Mouse (Mus musculus) layer of hippocampus, postnatal 25 days (tissue): ENCODE measurements at regions not wholly inside any gene's neighbourhood (a gene's known extent, or its start where the extent isn't known, plus 50 kb on each side); places are given as distances from the start of the nearest gene placed in this dataset.

ENCODE experiments used
- DNase-seq, 2 experiments: peaks; one replicate each; pipeline ENCODE4 v3.0.0; 2022; ENCODE audit warnings: mixed read lengths in 2 of 2, low spot score in 1 of 2; ENCODE audit errors: extremely low spot score in 1 of 2

DNA sequence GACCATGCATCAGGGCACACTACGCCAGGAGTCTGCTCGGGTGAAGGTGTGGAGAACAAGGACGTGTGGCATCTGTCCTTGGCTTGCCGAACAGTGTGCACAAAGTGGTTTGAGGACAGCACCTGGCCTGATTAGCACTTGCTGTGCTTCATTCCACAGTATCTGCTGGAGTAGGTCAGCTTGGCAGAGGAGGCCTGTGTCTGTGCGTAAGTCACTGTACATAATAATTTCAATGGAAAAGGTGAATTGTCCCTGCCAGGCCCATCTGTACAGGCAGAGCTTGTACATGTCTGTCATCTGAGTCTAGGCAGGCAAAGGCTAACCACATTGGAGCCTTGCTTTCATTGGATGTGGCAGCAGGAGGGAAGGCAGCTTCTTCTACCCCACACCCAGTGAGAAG is 979.5 kb upstream of the Car8 start:
- no peak for DNase-seq

DNA sequence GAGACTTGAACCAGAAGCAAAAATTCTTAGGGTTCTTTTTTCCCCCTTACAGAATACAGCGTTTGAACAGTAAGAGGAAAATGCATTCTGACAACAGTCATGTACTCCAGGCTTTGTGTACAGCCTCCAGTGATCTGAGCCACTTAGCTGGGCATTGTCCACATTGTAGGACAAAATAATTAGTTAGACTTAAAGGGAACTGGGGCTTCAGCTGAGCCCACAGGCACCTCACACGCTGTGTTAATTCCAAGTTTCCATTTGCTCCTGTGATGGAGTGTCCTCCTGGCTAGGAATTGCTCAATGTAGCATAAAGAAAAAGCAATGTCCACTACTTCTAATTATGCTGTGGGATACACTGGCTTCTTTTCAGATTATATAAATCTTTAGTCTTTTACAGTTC is 969.8 kb upstream of the Car8 start:
- no peak for DNase-seq

DNA sequence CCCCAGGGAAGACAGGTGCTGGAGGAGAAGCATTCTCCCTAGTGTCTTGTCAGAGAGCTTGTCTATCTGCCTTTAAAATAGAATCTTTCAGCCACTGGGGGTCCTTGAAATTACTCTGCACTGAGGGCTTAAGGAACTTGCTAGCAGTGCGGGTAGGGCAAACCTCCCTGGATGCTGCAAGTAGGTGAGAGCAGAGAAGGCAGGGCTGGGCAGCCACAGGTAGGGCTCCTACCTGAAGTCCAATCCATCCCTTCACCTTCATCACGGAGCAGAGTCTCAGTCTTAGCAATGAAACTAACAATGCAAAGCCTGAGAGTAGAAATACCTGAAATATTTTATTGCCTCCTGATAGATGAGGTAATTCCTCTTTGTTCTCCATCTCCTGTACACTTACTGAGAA is 961.2 kb upstream of the Car8 start:
- no peak for DNase-seq

DNA sequence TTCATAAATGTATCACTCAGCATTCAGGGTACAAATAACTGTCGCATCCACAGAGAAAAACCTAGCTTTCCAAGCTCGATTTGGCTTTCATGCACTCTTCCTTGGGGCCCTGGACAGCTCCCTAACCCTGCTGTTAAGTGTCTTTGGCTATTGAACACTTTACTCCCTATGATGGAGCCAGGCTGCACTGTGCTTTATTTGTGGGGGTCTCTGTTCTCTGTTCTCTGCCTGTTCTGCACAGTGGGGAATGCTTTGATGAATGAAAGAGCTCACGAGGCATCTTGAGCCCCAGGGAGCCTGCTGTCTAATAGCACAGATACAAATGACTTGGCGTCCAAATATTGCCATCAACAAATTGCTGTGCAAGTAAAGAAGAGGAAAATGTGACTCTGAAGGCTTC is 957.6 kb upstream of the Car8 start:
- DNase-seq: no peak

DNA sequence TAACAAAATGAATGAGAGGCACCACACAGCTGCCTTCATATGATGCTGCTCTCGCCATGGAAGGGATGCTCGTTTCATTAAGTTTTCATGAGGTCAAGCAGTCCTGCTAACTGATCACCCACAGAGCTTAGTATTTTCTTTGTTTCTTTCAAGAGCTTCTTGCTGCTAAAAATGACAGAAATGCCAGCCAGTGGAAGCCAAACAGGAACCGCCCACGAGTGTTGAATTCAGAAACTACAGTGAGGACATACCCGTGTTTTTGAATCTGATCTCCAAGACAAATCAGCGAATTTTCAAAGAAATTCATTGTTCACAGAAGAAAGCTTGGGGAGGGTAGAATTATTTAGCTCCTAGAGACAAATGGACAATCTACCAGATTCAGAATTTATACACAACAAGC is 954.3 kb upstream of the Car8 start:
- DNase-seq: no peak

DNA sequence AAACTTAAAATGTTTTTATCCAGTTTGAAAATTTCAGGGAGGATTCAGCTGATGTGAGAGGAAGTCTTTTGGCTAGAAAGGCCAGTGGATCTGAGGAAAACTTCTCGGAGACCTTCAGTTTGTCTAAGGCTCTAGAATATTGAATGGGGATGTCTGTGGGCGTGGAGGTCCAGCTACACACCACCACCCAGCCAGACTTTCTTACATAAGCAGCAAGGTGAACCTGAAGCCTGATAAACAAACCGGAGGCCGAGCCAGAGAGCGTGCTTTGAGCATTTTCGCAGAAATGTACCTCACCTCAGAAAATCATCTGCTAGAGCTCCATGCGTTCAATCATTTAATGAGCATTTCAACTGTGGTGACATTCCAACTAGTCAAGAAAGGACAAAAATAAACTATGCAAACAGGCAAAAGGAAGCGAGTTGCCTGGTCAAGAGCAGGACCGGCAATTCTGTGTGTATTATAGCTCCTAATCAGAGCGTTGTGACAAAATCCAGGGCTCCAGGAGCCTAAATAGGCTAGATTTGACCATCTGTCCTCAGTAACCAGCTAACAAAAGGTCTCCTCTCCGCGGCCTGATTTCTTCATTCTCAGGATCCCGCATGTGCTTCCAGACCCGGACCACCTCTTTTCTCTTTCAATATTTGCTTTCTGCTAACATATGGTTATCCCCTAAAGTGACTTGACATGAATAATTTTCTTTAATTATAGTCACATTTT is 946.5 kb upstream of the Car8 start:
- DNase-seq: no peak

DNA sequence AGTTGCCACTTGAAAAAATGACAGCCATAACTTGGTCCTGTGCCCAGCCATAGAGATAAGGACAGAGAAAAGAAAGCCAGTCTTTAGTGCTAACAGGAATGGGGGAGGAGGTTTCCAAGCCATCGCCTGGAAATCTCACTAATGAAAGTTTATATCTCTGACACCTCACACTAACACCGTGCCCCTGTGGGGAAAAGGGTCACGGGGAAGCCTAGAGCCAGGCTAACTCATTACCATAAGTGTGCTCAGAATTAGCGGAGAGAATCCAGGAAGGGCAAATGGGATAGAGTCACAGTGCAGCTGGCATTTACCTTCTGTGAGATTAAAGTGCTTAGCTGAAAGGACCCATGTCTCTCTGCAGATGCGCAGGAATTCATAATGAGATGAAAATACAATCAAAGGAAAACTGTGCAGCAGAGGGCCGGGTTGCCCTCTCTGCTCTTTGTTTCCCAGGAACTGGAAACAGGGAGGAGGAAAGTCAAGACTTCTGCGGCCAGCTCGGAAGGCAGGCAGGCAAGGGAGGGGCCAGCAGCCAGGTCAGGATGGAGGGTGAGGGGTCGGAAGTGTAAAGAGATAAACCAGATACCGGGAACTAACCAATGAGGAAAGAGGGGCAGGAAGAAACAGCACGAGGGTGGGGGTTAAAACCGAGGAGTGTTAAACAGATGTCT is 945.7 kb upstream of the Car8 start:
- DNase-seq: no peak

DNA sequence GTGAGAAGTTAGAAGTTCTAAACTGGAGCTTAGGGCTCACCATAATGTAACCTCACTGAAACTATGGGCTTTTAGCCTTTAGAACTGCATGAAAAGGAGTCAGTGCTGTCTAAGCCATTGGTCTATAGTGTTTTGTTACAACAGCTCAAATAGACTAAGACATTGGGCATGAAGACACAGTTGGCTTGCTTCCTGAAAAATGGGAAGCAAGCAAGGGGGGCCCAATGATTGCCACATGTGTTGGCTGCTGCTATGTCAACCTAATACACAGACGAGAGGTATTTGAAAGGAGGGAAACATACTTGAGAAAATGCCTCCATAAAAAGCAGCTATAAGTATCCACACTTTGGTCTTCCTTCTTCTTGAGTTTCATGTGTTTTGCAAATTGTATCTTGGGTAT is 935.5 kb upstream of the Car8 start:
- DNase-seq: no peak

DNA sequence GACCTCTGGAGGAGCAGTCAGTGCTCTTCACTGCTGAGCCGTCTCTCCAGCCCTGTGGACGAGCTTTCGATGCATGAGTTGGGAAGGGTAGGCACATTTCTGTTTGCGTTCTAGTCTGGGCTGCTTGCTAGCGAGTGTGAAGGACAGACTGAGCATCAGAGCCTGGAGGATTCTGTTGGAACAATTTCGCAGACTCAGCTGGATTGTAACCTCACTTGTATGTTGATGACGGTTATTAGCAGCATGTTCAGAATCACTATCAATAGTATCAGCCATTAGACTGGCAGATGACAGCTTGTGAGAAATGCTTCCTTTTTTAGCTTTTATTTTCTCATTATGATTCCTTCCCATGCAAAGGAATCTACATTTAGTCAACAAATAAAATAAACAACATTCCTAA is 923.5 kb upstream of the Car8 start:
- DNase-seq: no peak

DNA sequence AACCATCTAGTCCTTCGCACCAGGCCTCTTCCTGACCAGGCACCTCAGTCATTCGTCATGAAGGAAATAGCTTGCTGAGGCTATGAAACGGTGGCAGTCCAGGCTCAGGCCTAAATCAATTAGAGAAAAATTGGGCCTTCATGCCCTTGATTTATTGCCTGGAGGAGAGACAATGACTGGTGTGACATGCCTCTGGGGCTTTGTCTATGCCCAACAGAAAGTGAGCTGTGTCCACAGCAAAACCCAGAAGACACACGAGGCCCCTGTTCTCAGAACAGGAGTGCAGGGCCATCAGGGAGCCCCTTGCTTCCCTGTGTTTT is 922.9 kb upstream of the Car8 start:
- DNase-seq: no peak

DNA sequence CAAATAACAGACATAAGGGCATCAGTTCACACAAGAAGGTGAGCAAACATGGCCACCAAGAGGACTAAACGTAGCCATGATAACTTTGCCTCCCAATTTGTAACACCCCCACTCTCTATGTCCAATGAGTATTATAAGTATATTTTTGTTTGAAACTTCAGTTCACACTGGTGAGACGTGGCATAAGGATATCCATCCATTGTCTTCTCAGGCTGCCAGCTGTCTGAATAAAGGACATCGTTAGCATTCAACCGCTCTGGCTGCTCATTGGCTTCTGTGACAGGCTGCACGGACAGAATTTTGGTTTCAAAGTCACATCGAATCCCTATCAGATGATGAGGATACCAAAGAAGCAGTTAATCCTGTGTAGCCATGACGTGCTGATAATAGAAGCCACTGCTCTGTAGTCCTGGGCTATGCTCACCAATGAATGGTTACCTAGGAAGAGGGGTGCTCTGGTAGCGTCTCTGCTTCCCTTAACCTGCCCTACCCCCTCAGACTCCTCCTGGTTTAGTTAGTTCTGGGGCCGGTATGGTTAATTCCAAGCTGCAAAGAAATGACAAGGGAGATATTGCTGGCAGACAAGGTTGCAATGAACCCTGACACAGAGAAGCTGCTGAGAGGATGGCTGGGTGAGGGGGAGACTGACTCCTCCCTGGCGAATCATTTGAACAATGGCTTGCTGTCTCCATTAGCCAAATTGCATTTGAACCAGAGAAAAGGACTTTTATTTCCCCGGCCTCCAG is 922.4 kb upstream of the Car8 start:
- DNase-seq: no peak

DNA sequence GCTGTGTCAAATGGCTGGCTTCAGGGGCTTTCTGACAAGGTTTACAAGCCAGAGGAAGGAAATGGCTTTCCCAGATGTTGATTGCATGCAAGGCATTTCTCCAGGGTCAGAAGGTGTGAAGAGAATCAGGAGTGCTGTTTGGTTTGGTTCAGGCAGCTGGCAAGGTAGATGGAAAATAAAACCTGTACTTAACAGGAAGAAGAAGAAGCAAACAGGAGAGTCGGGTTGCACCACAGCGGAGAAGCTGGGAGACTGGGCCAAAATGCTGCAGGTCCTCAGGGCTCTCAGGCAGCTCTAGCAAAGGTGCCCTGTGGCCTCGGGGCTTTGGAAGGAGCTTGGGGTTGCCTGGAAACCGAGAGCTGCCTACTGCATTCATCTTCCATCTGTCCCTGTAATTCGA is 908.9 kb upstream of the Car8 start:
- no peak for DNase-seq

DNA sequence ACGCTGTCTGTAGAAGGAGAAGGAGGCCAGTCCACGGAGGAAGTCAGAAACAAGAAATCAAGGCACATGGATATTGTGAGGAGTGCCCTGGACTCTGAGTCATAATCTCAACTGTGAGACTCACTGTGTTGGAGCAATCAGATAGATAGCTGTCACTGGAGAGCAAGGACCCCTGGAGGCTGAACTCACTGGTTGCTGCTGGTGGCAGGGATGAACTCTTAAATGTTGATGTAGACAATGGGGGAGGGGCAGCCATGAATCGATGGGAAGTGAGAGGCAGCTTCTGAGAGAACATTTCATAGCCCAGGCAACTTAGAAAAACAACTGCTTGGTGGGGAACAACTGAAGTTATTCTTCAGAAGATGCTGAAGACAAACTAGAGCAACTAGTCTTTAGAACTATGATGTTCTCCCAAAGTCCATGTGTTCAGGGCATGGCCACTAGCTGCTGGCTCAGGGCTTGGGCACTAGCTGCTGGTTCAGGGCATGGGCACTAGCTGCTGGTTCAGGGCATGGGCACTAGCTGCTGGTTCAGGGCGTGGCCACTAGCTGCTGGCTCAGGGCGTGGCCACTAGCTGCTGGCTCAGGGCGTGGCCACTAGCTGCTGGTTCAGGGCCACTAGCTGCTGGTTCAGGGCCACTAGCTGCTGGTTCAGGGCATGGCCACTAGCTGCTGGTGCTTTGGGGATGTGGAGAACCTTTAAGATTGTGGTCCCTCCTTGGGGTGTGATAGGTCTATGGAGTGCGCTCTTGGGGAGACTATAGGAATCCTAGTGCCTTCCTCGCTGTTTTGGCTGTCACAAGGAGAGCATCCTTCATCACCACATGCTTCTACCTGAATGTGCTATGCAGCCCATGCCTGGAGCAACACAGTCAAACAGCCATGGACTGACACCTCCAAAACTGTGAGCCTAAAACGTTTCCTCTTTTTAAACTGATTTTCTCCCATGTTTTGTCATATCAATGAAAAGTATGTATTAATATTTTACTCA is 905.7 kb upstream of the Car8 start:
- no peak for DNase-seq

DNA sequence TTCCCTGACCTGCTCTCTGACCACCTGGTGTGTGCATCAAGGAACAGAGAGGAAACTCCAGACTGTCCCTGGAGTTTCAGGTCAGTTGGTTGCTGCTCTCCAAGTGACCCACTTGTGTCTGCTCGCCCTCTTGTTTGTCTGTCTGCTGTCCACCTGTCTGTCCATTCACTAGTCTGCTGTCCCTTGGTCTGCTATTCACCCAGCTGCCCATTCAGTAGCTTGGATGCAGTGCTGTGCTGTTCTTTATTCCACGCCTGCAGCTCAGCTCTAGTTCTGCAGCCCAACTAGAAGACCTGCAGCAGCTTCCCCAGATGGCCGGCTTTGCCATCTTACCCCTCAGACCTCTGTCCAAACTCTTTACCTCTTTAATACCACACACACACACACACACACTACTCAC is 904.2 kb upstream of the Car8 start:
- DNase-seq: no peak

DNA sequence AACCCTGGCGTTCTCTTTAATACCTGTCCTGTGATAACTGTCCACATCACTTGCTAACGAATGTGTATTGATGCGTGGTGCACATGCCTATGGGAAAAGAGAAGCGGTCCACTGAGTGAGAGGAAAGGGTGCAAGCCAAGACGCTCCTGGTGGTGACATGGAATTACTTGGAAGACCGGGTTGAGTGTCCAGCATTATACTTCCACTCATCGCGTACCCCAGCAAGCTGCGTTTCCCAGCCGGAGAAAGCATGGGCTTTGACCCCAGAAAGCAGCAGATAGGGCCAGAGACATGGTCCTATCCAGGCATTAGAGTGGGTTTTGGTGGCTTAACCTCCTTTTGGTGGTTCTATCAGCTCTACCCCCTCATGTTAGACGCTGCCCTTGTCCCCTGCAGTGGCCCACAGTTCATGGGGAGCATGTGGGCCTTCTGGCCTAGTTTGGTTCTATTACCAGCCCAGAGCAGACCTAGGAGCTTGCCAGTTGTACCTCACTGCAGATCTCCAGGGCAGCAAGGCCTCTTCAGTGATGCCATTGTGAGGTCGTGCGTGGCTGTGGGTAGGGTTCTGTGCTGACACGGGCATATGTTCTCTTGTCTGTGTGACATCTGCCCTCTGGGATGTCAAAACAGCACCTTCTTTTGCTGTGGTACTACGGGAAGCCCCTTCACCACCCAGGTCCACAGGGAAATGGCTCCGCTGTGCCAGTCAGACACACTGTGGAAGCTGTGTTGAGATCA is 903.3 kb upstream of the Car8 start:
- no peak for DNase-seq

DNA sequence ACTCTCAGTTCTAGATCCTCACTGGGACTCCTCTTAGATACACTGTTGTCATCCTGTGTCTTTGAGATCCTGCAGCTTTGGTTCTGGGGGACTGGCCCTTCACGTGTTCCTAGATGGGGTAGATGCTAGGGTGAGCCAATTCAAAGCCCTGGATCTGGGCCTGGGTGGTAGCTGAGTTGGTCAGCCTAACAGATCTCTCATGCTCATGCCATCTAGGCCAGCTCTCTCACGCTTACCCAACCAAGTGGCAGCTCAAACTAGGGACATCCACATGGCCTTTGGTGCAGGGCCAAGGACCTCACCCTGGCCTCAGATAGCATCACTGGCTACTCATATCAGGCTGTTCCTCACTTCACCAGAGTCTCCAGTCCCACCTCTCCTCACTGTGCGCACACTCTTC is 901.9 kb upstream of the Car8 start:
- DNase-seq: no peak

DNA sequence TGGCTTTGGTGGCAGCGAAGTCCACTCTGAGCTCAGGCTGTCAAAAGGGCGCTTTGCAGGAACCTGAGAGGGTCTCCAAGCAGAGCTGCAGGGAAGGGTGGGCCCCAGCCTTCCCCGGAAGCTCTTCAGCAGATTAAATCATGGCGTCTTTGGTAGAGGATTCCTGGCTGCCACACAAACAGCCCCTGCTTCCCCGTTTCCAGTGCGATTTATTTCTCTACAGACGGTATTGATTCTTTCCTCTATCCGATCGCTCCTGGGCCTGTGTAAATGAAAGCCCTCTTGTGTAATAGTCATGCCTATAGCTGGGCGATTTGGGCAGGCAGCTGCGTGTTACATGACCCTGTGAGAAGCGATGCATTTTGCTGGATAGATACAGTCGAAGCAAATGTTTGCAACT is 897.8 kb upstream of the Car8 start:
- DNase-seq: peak in 1 of 2 experiments; percentile 14

DNA sequence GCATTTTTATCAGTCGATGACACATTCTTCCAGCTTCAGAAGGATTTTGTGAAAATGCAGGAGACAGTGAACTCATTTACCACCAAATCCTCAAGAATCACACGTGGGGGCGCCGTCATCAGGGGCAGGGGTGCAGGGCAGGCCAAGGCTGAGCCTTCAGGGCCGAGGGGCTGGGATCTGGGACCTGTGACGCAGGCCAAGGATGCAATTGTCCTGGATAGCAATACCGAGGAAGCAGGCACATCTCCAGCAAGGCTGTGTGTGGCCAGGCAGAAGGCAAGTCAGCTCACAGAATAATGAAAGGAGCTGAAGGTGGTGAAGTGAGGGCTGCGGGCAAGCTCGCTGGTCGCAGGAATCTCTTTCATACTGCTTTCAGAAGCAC is 897.3 kb upstream of the Car8 start:
- peak; percentile 24 to 41 for DNase-seq

DNA sequence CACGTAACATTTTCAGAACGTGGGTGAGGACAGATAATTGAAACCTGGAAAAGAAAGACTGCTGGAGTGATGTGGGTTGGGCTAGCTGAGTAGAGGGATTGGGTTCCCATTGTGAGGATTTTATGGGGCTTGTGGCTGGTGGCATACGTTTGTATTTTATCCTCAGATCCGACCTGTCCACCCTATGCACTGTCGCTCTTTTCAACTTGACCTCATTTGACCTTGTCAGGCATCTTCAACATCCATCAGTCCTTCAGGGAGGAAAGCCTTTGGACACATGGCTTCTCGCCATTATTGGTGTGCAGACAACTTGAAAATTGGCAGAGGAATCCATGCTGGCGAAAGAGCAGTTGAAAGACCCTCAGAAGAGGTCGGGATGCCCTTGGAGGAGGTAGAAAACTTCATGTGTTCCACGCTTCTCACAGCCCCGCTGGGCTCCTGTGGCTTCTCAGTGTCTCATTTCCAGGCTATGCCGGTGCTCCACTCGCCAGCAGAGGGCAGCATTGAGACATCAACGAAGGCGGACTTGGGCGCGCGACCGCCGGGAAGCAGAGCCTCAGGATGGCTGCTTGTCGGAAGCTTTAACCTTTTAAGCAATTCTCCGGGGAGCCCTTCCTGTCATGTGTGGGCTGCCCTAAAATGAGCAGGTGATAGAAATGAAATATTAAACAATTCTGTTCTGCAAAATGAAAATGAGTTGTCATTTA is 896.8 kb upstream of the Car8 start:
- DNase-seq: peak; percentile 99 to 100

DNA sequence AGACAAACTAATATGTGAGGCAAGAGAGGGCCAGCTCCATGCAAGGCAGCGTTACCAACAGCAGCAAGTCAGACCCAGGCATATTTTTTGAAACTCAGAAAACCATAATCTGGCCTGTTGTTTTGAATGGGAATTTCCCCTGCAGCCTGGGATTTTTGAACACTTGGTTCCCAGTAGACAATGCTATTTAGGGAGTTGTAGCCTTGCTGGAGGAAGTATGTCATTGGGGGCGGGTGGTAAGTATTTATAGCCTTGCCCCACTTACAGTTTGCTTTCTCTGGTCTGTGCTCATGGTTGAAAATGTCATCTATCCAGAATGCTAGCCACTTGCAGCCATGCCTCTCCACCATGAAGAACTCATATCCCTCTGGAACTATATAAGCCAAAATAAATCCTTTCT is 894.9 kb upstream of the Car8 start:
- DNase-seq: no peak
